Mouse (Mus musculus): Measurements from ENCODE around the gene Ak7. TPM values are rescaled to one million over a fixed set of nuclear protein-coding genes. Genes with fewer than 3 reads are reported as not detected.
A peak's percentile ranks its signal among the peaks of the same experiment; 100 is the strongest.

Ak7 gene
- total and polyA plus RNA-seq, 2 experiments from 2014 or later = 1.4 to 2.2 TPM

DNA sequence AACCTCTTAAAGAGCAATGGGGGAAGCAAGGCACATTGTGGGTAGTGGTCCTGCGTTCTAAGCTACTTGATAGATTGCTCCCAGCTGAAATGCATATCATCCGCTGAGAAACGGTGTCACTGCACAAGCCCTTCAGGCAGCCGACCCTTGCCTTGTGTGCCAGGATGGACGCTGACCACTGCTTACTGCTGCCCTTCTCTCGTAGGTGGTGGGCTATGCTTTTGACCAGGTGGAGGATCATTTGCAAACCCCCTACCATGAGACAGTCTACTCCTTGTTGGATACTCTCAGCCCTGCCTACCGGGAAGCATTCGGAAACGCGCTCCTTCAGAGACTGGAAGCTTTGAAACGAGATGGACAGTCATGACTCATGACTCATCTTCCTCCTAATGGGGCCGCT lies 5.3 kb upstream of the Ak7 start:
- 92% methylated on average over 12 of the region's 12 CpGs for WGBS
- H3K4me3 ChIP-seq (ENCODE audit: low read length) = no peak overlapping the region
- no peak for ATAC-seq

DNA sequence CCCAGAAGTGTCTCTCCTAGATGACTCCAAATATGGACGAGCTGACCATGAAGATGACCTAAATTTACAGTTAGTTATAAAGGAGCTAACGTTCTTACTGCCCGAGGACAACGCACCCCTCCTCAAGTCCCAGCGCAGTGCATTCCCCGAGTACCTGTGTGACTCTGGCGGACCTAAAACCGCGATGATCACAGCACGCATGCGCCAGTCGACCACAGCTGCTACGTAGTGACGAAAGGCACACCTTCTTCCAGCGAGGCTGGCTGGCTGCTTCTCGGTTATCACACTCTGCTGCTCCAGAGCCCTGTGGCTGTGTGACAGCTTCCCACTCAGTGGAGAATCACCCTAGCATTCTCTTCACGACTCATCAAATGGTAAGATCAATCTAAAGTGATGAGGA lies 12.8 kb downstream of the Ak7 start:
- 67% methylated on average over 17 of the region's 17 CpGs for WGBS
- no peak overlapping the region for H3K4me3 ChIP-seq (ENCODE audit: low read length)
- no peaks in the 10 kb centered on the region for H3K9me3 ChIP-seq (ENCODE audit: low read length)
- H3K27ac ChIP-seq = no peak overlapping the region
- no peaks in the 10 kb centered on the region for H3K36me3 ChIP-seq (ENCODE audit: insufficient read depth, low read length)
- H3K27me3 ChIP-seq (ENCODE audit: insufficient read depth, low read length) = no peaks in the 10 kb centered on the region
- DNase-seq (ENCODE audit: low spot score) (peak; percentile 19), ATAC-seq (no peak)
- no peak for TF ChIP-seq CTCF (IDR thresholded peaks at IDR 0.05; ENCODE audit: low read depth)
- peaks cover 6% of the 10 kb centered on the region; the same call in 1 of the 2 replicates for H3K4me1 ChIP-seq (ENCODE audit: insufficient read depth, low read length)
- H3K4me2 ChIP-seq (ENCODE audit: low read depth, low read length) = no peak overlapping the region
- H3K9ac ChIP-seq (replicated peaks; ENCODE audit: low read length) = no peak overlapping the region

More for the DNA sequence above, 5.3 kb upstream of the Ak7 start:
- DNase-seq (ENCODE audit: low spot score) = no peak
- no peak overlapping the region for H3K9ac ChIP-seq (replicated peaks; ENCODE audit: low read length)
- no peak overlapping the region for H3K4me2 ChIP-seq (ENCODE audit: low read depth, low read length)
- H3K4me1 ChIP-seq (ENCODE audit: insufficient read depth, low read length) = no peaks in the 10 kb centered on the region
- no peak for TF ChIP-seq CTCF (IDR thresholded peaks at IDR 0.05; ENCODE audit: low read depth)
- no peaks in the 10 kb centered on the region for H3K27me3 ChIP-seq (ENCODE audit: insufficient read depth, low read length)
- no peaks in the 10 kb centered on the region for H3K9me3 ChIP-seq (ENCODE audit: low read length)
- no peak overlapping the region for H3K27ac ChIP-seq
- peaks cover 16% of the 10 kb centered on the region; the same call in 1 of the 2 replicates for H3K36me3 ChIP-seq (ENCODE audit: insufficient read depth, low read length)

DNA sequence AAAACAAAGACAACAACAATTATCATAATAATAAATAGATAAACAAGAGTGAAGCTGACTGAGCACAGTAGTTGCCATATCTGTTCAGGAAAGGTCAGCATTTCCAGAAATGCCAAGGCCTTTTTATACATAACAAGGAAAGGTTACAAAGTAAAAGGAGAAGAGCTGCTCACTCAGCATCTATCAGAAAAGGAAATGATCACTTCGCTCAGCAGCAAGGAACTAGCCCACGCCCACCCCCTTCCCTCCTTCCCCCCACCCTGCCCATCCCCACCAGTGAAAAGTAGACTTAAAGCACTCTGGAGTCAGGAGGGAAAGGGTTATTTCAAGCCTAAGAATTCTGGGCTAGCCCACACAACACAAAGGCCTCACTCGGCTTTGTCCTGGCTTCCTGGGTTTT lies 14.4 kb downstream of the Ak7 start:
- H3K4me3 ChIP-seq (ENCODE audit: low read length) = no peak overlapping the region
- H3K36me3 ChIP-seq (ENCODE audit: insufficient read depth, low read length) = no peaks in the 10 kb centered on the region
- ATAC-seq (no peak), DNase-seq (ENCODE audit: low spot score) (no peak)
- H3K4me1 ChIP-seq (ENCODE audit: insufficient read depth, low read length) = peaks cover 6% of the 10 kb centered on the region; the same call in 1 of the 2 replicates
- WGBS = 62% methylated on average over 3 of the region's 3 CpGs
- H3K9ac ChIP-seq (replicated peaks; ENCODE audit: low read length) = no peak overlapping the region
- H3K27me3 ChIP-seq (ENCODE audit: insufficient read depth, low read length) = no peaks in the 10 kb centered on the region
- no peaks in the 10 kb centered on the region for H3K9me3 ChIP-seq (ENCODE audit: low read length)
- no peak for TF ChIP-seq CTCF (IDR thresholded peaks at IDR 0.05; ENCODE audit: low read depth)
- H3K4me2 ChIP-seq (ENCODE audit: low read depth, low read length) = no peak overlapping the region
- H3K27ac ChIP-seq = no peak overlapping the region

DNA sequence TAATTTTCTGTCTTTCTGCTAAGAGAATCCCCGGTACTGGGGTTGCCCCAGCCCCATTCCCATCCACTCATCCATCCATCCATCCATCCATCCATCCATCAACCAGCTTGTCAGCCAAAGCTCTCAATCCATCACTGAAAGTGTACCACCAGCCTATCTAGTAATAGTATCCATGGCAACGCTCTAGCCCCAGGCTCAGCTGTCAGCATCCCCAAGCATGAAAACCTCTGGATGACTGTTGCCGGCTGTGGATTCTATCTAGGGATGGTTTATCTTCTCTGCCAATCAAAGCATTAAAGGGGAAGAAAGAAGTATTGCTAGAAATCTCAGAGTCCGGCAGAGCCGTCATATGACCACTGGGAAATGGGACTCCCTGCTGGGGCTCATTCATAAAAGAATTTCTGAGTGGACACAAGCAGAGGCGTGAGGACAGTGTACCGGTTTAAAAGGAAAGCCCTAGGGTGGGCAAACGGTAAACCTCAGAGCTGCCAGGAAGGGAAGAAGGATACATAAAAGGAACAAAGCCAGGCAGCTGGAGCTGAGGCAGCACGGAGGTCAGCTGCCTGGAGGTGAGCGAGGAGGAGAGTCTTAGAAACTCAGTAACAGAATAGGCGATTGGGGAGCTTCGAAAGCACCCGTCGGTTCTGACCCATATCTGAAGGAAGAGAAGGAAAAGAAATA lies 15.8 kb downstream of the Ak7 start:
- H3K36me3 ChIP-seq (ENCODE audit: insufficient read depth, low read length) = no peaks in the 10 kb centered on the region
- WGBS = 28% methylated on average over 14 of the region's 14 CpGs
- DNase-seq (ENCODE audit: low spot score) (peak; percentile 60), ATAC-seq (peak; percentile 41; the same call in 1 of the 2 replicates)
- no peak for TF ChIP-seq CTCF (IDR thresholded peaks at IDR 0.05; ENCODE audit: low read depth)
- H3K9me3 ChIP-seq (ENCODE audit: low read length) = no peaks in the 10 kb centered on the region
- peaks cover 6% of the 10 kb centered on the region; the same call in 1 of the 2 replicates for H3K4me1 ChIP-seq (ENCODE audit: insufficient read depth, low read length)
- H3K27me3 ChIP-seq (ENCODE audit: insufficient read depth, low read length) = no peaks in the 10 kb centered on the region
- H3K4me2 ChIP-seq (ENCODE audit: low read depth, low read length) = 0 out of 2 replicates have a peak overlapping the region, but pooled peaks have one; percentile 16
- peak overlapping the region; percentile 51; the same call in 1 of the 2 replicates for H3K27ac ChIP-seq
- no peak overlapping the region for H3K9ac ChIP-seq (replicated peaks; ENCODE audit: low read length)
- no peak overlapping the region for H3K4me3 ChIP-seq (ENCODE audit: low read length)

- DNase-seq (ENCODE audit: low spot score) (peak; percentile 85), ATAC-seq (peak; percentile 65)
- Histone ChIP-seq H3K4me1 (ENCODE audit: insufficient read depth, low read length) (peaks cover 6% of the 10 kb centered on the region; the same call in 1 of the 2 replicates), H3K27ac (no peak overlapping the region), H3K27me3 (ENCODE audit: insufficient read depth, low read length) (no peaks in the 10 kb centered on the region), H3K36me3 (ENCODE audit: insufficient read depth, low read length) (no peaks in the 10 kb centered on the region), H3K4me3 (ENCODE audit: low read length) (no peak overlapping the region), H3K9ac (replicated peaks; ENCODE audit: low read length) (no peak overlapping the region), H3K9me3 (ENCODE audit: low read length) (no peaks in the 10 kb centered on the region), H3K4me2 (ENCODE audit: low read depth, low read length) (no peak overlapping the region)
- TF ChIP-seq CTCF (IDR thresholded peaks at IDR 0.05; ENCODE audit: low read depth) = peak; percentile 86
- WGBS = 3% methylated on average over 5 of the region's 5 CpGs
Measured at GRCm38 (mm10) chr12:105722657-105723056, 16.9 kb downstream of the Ak7 start.

DNA sequence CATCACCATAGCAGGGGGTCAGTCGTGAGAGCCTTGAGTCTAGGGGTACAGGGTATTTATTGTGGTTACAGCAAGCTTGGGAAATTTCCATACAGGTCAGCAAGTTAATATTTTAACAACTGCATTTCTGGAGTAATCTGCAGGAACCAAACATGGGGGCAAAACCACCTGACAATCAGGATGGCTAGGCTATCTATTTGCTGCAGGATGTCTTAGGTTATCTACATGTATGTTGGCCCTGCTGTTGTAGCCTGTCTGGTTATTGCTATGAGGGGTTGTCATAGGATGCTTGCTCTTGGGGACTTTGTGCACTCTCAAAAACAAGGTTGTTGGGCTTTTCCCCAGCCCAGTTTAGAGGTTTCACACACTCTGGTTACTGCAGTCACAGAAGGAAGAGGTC lies 18.8 kb downstream of the Ak7 start:
- Histone ChIP-seq H3K27ac (no peak overlapping the region), H3K27me3 (ENCODE audit: insufficient read depth, low read length) (no peaks in the 10 kb centered on the region), H3K4me1 (ENCODE audit: insufficient read depth, low read length) (peaks cover 6% of the 10 kb centered on the region; the same call in 1 of the 2 replicates), H3K9me3 (ENCODE audit: low read length) (no peaks in the 10 kb centered on the region), H3K4me2 (ENCODE audit: low read depth, low read length) (no peak overlapping the region), H3K36me3 (ENCODE audit: insufficient read depth, low read length) (no peaks in the 10 kb centered on the region), H3K4me3 (ENCODE audit: low read length) (no peak overlapping the region), H3K9ac (replicated peaks; ENCODE audit: low read length) (no peak overlapping the region)
- 46% methylated on average over 1 of the region's 1 CpGs for WGBS
- TF ChIP-seq CTCF (IDR thresholded peaks at IDR 0.05; ENCODE audit: low read depth) = no peak
- DNase-seq (ENCODE audit: low spot score) = no peak
- no peak for ATAC-seq

DNA sequence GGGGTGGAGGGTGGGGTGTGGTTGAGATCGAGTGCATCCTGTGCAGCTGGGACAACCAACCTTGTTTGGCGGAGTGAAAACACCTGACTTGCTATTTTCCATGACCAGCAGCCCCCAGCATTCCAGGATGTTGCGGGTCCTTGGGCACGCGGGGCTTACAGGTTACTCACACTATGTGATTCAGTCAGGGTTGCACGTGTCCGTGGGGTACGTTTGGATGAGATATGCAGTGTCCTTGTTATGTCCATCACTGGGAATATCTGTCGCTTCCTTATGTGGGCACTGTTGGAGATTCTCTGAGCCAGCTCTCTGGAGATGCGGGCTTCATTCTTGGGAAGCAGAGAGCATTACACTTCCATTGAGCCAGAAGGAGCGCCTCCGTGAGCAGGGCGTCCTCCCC lies 20.0 kb downstream of the Ak7 start:
- no peak overlapping the region for H3K9ac ChIP-seq (replicated peaks; ENCODE audit: low read length)
- WGBS = 82% methylated on average over 13 of the region's 13 CpGs
- H3K36me3 ChIP-seq (ENCODE audit: insufficient read depth, low read length) = no peaks in the 10 kb centered on the region
- no peak overlapping the region for H3K4me2 ChIP-seq (ENCODE audit: low read depth, low read length)
- no peak overlapping the region for H3K4me3 ChIP-seq (ENCODE audit: low read length)
- DNase-seq (ENCODE audit: low spot score) (no peak), ATAC-seq (no peak)
- no peak overlapping the region for H3K27ac ChIP-seq
- no peak for TF ChIP-seq CTCF (IDR thresholded peaks at IDR 0.05; ENCODE audit: low read depth)
- H3K27me3 ChIP-seq (ENCODE audit: insufficient read depth, low read length) = no peaks in the 10 kb centered on the region
- H3K4me1 ChIP-seq (ENCODE audit: insufficient read depth, low read length) = peaks cover 6% of the 10 kb centered on the region; the same call in 1 of the 2 replicates
- no peaks in the 10 kb centered on the region for H3K9me3 ChIP-seq (ENCODE audit: low read length)

Measured in hindbrain, postnatal 0 days (tissue).